14 mouse cellular contexts compared by ENCODE assay signal in genomic region chr16:36260585-36260984, GRCm38 (mm10). TPM values are rescaled to one million over a fixed set of nuclear protein-coding genes. Genes with fewer than 3 reads are reported as not detected.
"Had no signal": no experiment of that assay in that cellular context is flagged by ENCODE, and none has a peak within 500 bp of the region (broad histone marks: within the 10 kb centered on the region; RNA-seq: fewer than 3 reads in every experiment).

No protein-coding gene starts in this region.

RNA-seq across cellular contexts. Expression of gene Stfa1, which starts 16.2 kb away (rescaled TPM):
- total RNA-seq: megakaryocyte-erythroid progenitor cell, adult 5-6 weeks had no signal
- polyA plus RNA-seq: midbrain, embryonic 14.5 days; myocyte; small intestine, adult 2 months had no signal

RNA-seq across cellular contexts. Expression of gene 2010005H15Rik, which starts 39.3 kb away (rescaled TPM):
- total RNA-seq: megakaryocyte-erythroid progenitor cell, adult 5-6 weeks had no signal
- polyA plus RNA-seq: lung, embryonic 14.5 days; midbrain, embryonic 10.5 days; midbrain, embryonic 12.5 days; midbrain, embryonic 14.5 days; midbrain, embryonic 16.5 days; myocyte; neural tube, embryonic 11.5 days; neural tube, embryonic 15.5 days; small intestine, adult 2 months; stomach, embryonic 14.5 days had no signal

RNA-seq across cellular contexts. Expression of gene Gm5416, which starts 50.4 kb away (rescaled TPM):
- total RNA-seq: megakaryocyte-erythroid progenitor cell, adult 5-6 weeks had no signal
- polyA plus RNA-seq: liver, embryonic 11.5 days; lung, embryonic 14.5 days; lung, embryonic 16.5 days; midbrain, embryonic 10.5 days; midbrain, embryonic 12.5 days; midbrain, embryonic 14.5 days; midbrain, embryonic 16.5 days; myocyte; neural tube, embryonic 11.5 days; neural tube, embryonic 13.5 days; neural tube, embryonic 15.5 days; small intestine, adult 2 months; stomach, embryonic 14.5 days had no signal
